Mouse (Mus musculus) CH12.LX (cell line): ENCODE results near the gene Sidt2. TPM values are rescaled to one million over a fixed set of nuclear protein-coding genes. Genes with fewer than 3 reads are reported as not detected.

Experiments
- DNase-seq: peaks from one replicate; pipeline ENCODE4 v3.0.0-alpha.2; 2013; ENCODE audit errors: extremely low read depth
- H3K27ac ChIP-seq: 2 replicates; pipeline ENCODE4 v1.5.1; 2012; ENCODE audit warnings: low read depth, mild to moderate bottlenecking, control low read depth, moderate library complexity; ENCODE audit not compliant: insufficient read depth
- H3K27me3 ChIP-seq: replicated peaks from 2 replicates; pipeline ENCODE3; 2012; ENCODE audit warnings: inconsistent platforms
- H3K36me3 ChIP-seq, 2 experiments: replicated peaks in 1 of 2; 2 replicates each; pipeline versions ENCODE3 to v1.6.1; 2012; ENCODE audit warnings: inconsistent platforms in 1 of 2, low read length in 1 of 2, mild to moderate bottlenecking in 1 of 2, mixed read lengths in 1 of 2, moderate library complexity in 1 of 2; ENCODE audit not compliant: control insufficient read depth in 1 of 2, insufficient read depth in 1 of 2
- H3K4me1 ChIP-seq, 2 experiments: 2 replicates each; pipeline ENCODE4 v1.6.1; 2012; ENCODE audit warnings: inconsistent platforms in 1 of 2, moderate library complexity in 1 of 2; ENCODE audit not compliant: insufficient read depth in 2 of 2, control insufficient read depth in 1 of 2
- H3K4me2 ChIP-seq: 2 replicates; pipeline ENCODE4 v1.6.1; 2012; ENCODE audit warnings: low read depth, mild to moderate bottlenecking, control low read depth; ENCODE audit not compliant: poor library complexity, insufficient read depth, severe bottlenecking
- H3K4me3 ChIP-seq, 3 experiments: fragments of 150-350 bp in 1 of 3; sonication (generic) in 1 of 3; replicated peaks in 1 of 3; 2 replicates each; pipeline versions ENCODE3 to v1.5.1; 2011 to 2012; ENCODE audit warnings: low read depth in 2 of 3, low read length in 2 of 3, mild to moderate bottlenecking in 2 of 3, moderate library complexity in 2 of 3, control low read depth in 1 of 3, improper control_type of control experiment in 1 of 3, inconsistent platforms in 1 of 3, mixed read lengths in 1 of 3; ENCODE audit not compliant: poor library complexity in 1 of 3
- H3K79me2 ChIP-seq: replicated peaks from 2 replicates; pipeline ENCODE4 v1.6.1; 2012; ENCODE audit warnings: mild to moderate bottlenecking, moderate library complexity; ENCODE audit not compliant: control insufficient read depth, poor library complexity, insufficient read depth, severe bottlenecking; ENCODE audit errors: extremely low read depth
- H3K9ac ChIP-seq: 2 replicates; pipeline ENCODE4 v1.6.1; 2012; ENCODE audit warnings: low read depth, mild to moderate bottlenecking, control low read depth, moderate library complexity; ENCODE audit not compliant: insufficient read depth
- H3K9me3 ChIP-seq: replicated peaks from 2 replicates; pipeline ENCODE3; 2012; ENCODE audit warnings: low read length, inconsistent platforms, mixed read lengths
- CHD2 ChIP-seq: IDR thresholded peaks from 2 replicates; pipeline ENCODE4 v1.6.1; 2011; ENCODE audit warnings: low read length, improper control_type of control experiment
- CTCF ChIP-seq, 2 experiments: IDR thresholded peaks in 1 of 2; conservative IDR thresholded peaks in 1 of 2; 2 replicates each; pipeline ENCODE4 v1.5.1; 2011 to 2012; ENCODE audit warnings: low read depth in 2 of 2, low read length in 2 of 2, improper control_type of control experiment in 1 of 2, inconsistent platforms in 1 of 2, mild to moderate bottlenecking in 1 of 2, moderate library complexity in 1 of 2
- E2F4 ChIP-seq: IDR thresholded peaks from 2 replicates; pipeline ENCODE4 v1.6.1; 2011; ENCODE audit warnings: low read depth, low read length, improper control_type of control experiment; ENCODE audit not compliant: insufficient replicate concordance
- ELF1 ChIP-seq: IDR thresholded peaks from 2 replicates; pipeline ENCODE4 v1.6.1; 2014; ENCODE audit warnings: low read depth, mild to moderate bottlenecking, inconsistent platforms, low read length, improper control_type of control experiment
- EP300 ChIP-seq: IDR thresholded peaks from 2 replicates; pipeline ENCODE4 v1.6.1; 2011; ENCODE audit warnings: low read length, improper control_type of control experiment
- ETS1 ChIP-seq: conservative IDR thresholded peaks from 2 replicates; pipeline ENCODE4 v1.6.1; 2012; ENCODE audit warnings: low read depth, mild to moderate bottlenecking, inconsistent platforms, low read length, improper control_type of control experiment, moderate library complexity
- GABPA ChIP-seq: IDR thresholded peaks from 2 replicates; pipeline ENCODE4 v1.6.1; 2012; ENCODE audit warnings: low read depth, low read length, improper control_type of control experiment, inconsistent platforms; ENCODE audit not compliant: insufficient replicate concordance
- HCFC1 ChIP-seq: IDR thresholded peaks from 2 replicates; pipeline ENCODE4 v1.6.1; 2012; ENCODE audit warnings: low read depth, mild to moderate bottlenecking, inconsistent platforms, low read length, improper control_type of control experiment
- IRF4 ChIP-seq: IDR thresholded peaks from 2 replicates; pipeline ENCODE4 v1.6.1; 2014; ENCODE audit warnings: low read depth, mild to moderate bottlenecking, inconsistent platforms, low read length, improper control_type of control experiment
- JUN ChIP-seq: IDR thresholded peaks from 2 replicates; pipeline ENCODE4 v1.6.1; 2011; ENCODE audit warnings: low read depth, mild to moderate bottlenecking, low read length, improper control_type of control experiment, moderate library complexity; ENCODE audit not compliant: insufficient read depth
- JUND ChIP-seq: conservative IDR thresholded peaks from 2 replicates; pipeline ENCODE4 v1.6.1; 2011; ENCODE audit warnings: low read depth, low read length, improper control_type of control experiment
- MAFK ChIP-seq: IDR thresholded peaks from 2 replicates; pipeline ENCODE4 v1.6.1; 2011; ENCODE audit warnings: low read length, improper control_type of control experiment; ENCODE audit not compliant: insufficient replicate concordance
- MAX ChIP-seq: IDR thresholded peaks from 2 replicates; pipeline ENCODE4 v1.6.1; 2011; ENCODE audit warnings: low read length, improper control_type of control experiment
- MAZ ChIP-seq: IDR thresholded peaks from 2 replicates; pipeline ENCODE4 v1.6.1; 2012; ENCODE audit warnings: low read depth, mild to moderate bottlenecking, inconsistent platforms, low read length, improper control_type of control experiment, moderate library complexity
- MEF2A ChIP-seq: IDR thresholded peaks from 2 replicates; pipeline ENCODE4 v1.6.1; 2014; ENCODE audit warnings: low read depth, mild to moderate bottlenecking, inconsistent platforms, low read length, improper control_type of control experiment, borderline replicate concordance
- MXI1 ChIP-seq: IDR thresholded peaks from 2 replicates; pipeline ENCODE4 v1.6.1; 2011; ENCODE audit warnings: mild to moderate bottlenecking, low read depth, low read length, improper control_type of control experiment
- NELFE ChIP-seq: IDR thresholded peaks from 2 replicates; pipeline ENCODE4 v1.6.1; 2011; ENCODE audit warnings: low read depth, low read length, improper control_type of control experiment
- NRF1 ChIP-seq: IDR thresholded peaks from 2 replicates; pipeline ENCODE4 v1.6.1; 2014; ENCODE audit warnings: low read depth, mild to moderate bottlenecking, inconsistent platforms, low read length, improper control_type of control experiment, moderate library complexity
- PAX5 ChIP-seq: IDR thresholded peaks from 2 replicates; pipeline ENCODE4 v1.6.1; 2012; ENCODE audit warnings: low read length, inconsistent platforms, mixed read lengths
- POLR2A ChIP-seq: IDR thresholded peaks from 2 replicates; pipeline ENCODE4 v1.6.1; 2011; ENCODE audit warnings: low read depth, mild to moderate bottlenecking, improper control_type of control experiment, low read length
- POLR2AphosphoS2 ChIP-seq: IDR thresholded peaks from 2 replicates; pipeline ENCODE4 v1.6.1; 2011; ENCODE audit warnings: low read depth, low read length, improper control_type of control experiment
- RAD21 ChIP-seq: IDR thresholded peaks from 2 replicates; pipeline ENCODE4 v1.6.1; 2011; ENCODE audit warnings: low read depth, mild to moderate bottlenecking, low read length, improper control_type of control experiment, moderate library complexity
- RCOR1 ChIP-seq: conservative IDR thresholded peaks from 2 replicates; pipeline ENCODE4 v1.6.1; 2012; ENCODE audit warnings: low read depth, mild to moderate bottlenecking, inconsistent platforms, low read length, improper control_type of control experiment
- SIN3A ChIP-seq: IDR thresholded peaks from 2 replicates; pipeline ENCODE4 v1.6.1; 2012; ENCODE audit warnings: low read length, improper control_type of control experiment, inconsistent platforms
- SMC3 ChIP-seq: IDR thresholded peaks from 2 replicates; pipeline ENCODE4 v1.6.1; 2011; ENCODE audit warnings: low read depth, low read length, improper control_type of control experiment
- TBP ChIP-seq: conservative IDR thresholded peaks from 2 replicates; pipeline ENCODE4 v1.6.1; 2011; ENCODE audit warnings: low read depth, low read length, improper control_type of control experiment
- TCF12 ChIP-seq: IDR thresholded peaks from 2 replicates; pipeline ENCODE4 v1.6.1; 2014; ENCODE audit warnings: low read depth, mild to moderate bottlenecking, inconsistent platforms, low read length, improper control_type of control experiment
- UBTF ChIP-seq: IDR thresholded peaks from 2 replicates; pipeline ENCODE4 v1.6.1; 2012; ENCODE audit warnings: low read depth, mild to moderate bottlenecking, inconsistent platforms, low read length, improper control_type of control experiment, moderate library complexity
- USF1 ChIP-seq: IDR thresholded peaks from 2 replicates; pipeline ENCODE4 v1.6.1; 2014; ENCODE audit warnings: low read depth, mild to moderate bottlenecking, inconsistent platforms, low read length, improper control_type of control experiment
- USF2 ChIP-seq: conservative IDR thresholded peaks from 2 replicates; pipeline ENCODE4 v1.6.1; 2011; ENCODE audit warnings: low read depth, low read length, improper control_type of control experiment
- ZC3H11A ChIP-seq: IDR thresholded peaks from 2 replicates; pipeline ENCODE4 v1.6.1; 2012; ENCODE audit warnings: low read depth, mild to moderate bottlenecking, inconsistent platforms, low read length, improper control_type of control experiment
- ZKSCAN1 ChIP-seq: IDR thresholded peaks from 2 replicates; pipeline ENCODE4 v1.6.1; 2012; ENCODE audit warnings: low read depth, inconsistent platforms, low read length, improper control_type of control experiment, borderline replicate concordance
- ZMIZ1 ChIP-seq: IDR thresholded peaks from 2 replicates; pipeline ENCODE4 v1.6.1; 2012; ENCODE audit warnings: low read depth, mild to moderate bottlenecking, inconsistent platforms, low read length, improper control_type of control experiment
- ZNF384 ChIP-seq: IDR thresholded peaks from 2 replicates; pipeline ENCODE4 v1.6.1; 2012; ENCODE audit warnings: low read depth, low read length, improper control_type of control experiment, inconsistent platforms
- dilution Hi-C: fragments of 300-500 bp; cut with MboI; formaldehyde crosslinking; loops from 2 replicates; pipeline ENCODE4 v1.14.3; 2020; ENCODE audit warnings: low sequenced_read_pairs; ENCODE audit not compliant: extremely low pct_unique_long_range_greater_than_20kb, extremely low pct_ligation_motif_present
- in situ Hi-C: fragments of 300-500 bp; cut with MboI; formaldehyde crosslinking; loops from 3 replicates; pipeline ENCODE4 v1.14.3; 2019; ENCODE audit warnings: low sequenced_read_pairs, low pct_ligation_motif_present, low pct_unique_long_range_greater_than_20kb, mixed read lengths
- polyA plus RNA-seq: library from polyadenylated mRNA; unstranded; fragments of >175 nt; gene quantifications from 2 replicates; pipeline ENCODE4 v1.2.1, GENCODE M21; 2012; ENCODE audit warnings: low read depth; ENCODE audit not compliant: insufficient read length
- total RNA-seq, 2 experiments: library from RNA; depleted of rRNA; stranded (reverse); fragments of 300-350 nt in 1 of 2; fragments of >200 nt in 1 of 2; gene quantifications; 2 replicates each; pipeline ENCODE4 v1.2.3; 2012 to 2014

Gene Sidt2
- total and polyA plus RNA-seq, 3 experiments, result 38.9 to 143 (median 47.8) TPM

- Histone ChIP-seq H3K4me2 (no peak overlapping the region), H3K79me2 (no peaks in the 10 kb centered on the region), H3K4me1 (peaks cover 2 to 53% of the 10 kb centered on the region in 2 experiments; a peak in 3 of 4 replicates), H3K27ac (no peak overlapping the region), H3K9me3 (no peaks in the 10 kb centered on the region), H3K9ac (no peak overlapping the region), H3K4me3 (no peak overlapping the region), H3K36me3 (peaks cover 49 to 88% of the 10 kb centered on the region in 2 experiments), H3K27me3 (no peaks in the 10 kb centered on the region)
- in situ Hi-C loops (no loop called here), dilution Hi-C loops (no loop called here)
- TF ChIP-seq ZC3H11A, result no peak
- no peak for TF ChIP-seq RAD21
- TF ChIP-seq ZNF384, result no peak
- TF ChIP-seq ZKSCAN1, result no peak
- no peak for DNase-seq
These were observed 8.5 kb upstream of the Sidt2 start for GRCm38 (mm10) chr9:45963577-45963976.

- in situ Hi-C loops, result no loop called here
- Histone ChIP-seq H3K9me3 (no peaks in the 10 kb centered on the region), H3K4me1 (peaks cover 2 to 53% of the 10 kb centered on the region in 2 experiments; a peak in 3 of 4 replicates), H3K36me3 (peaks cover 39 to 78% of the 10 kb centered on the region in 2 experiments), H3K27ac (no peak overlapping the region; the same call in 1 of the 2 replicates), H3K27me3 (no peaks in the 10 kb centered on the region), H3K4me3 (no peak overlapping the region), H3K4me2 (no peak overlapping the region), H3K9ac (no peak overlapping the region), H3K79me2 (no peaks in the 10 kb centered on the region)
- DNase-seq, result peak; percentile 45
- dilution Hi-C loops, result no loop called here
- TF ChIP-seq RAD21 (no peak), ETS1 (no peak), ZKSCAN1 (no peak), SMC3 (no peak), USF2 (no peak), TBP (no peak), MEF2A (no peak), USF1 (peak; percentile 30; the same call in 1 of the 2 replicates), E2F4 (no peak), SIN3A (no peak), TCF12 (no peak), RCOR1 (no peak), IRF4 (peak; percentile 69), ZNF384 (no peak), NRF1 (no peak), ZMIZ1 (no peak), MAZ (no peak), UBTF (no peak), POLR2A (no peak), JUN (no peak), EP300 (peak; percentile 72), HCFC1 (no peak), GABPA (no peak), PAX5 (no peak), CHD2 (no peak), ZC3H11A (no peak), CTCF (conservative IDR thresholded peaks at IDR 0.05 in 1 of 2, IDR thresholded peaks at IDR 0.05 in 1 of 2; ENCODE audit: low read depth in 2 of 2, low read length in 2 of 2) (no peak), ELF1 (no peak), JUND (no peak), NELFE (no peak), MAFK (no peak), MXI1 (no peak), MAX (0 out of 2 replicates have a peak, but pooled peaks have one; percentile 20), POLR2AphosphoS2 (peak; percentile 31; the same call in 1 of the 2 replicates)
These were observed 6.8 kb upstream of the Sidt2 start for GRCm38 (mm10) chr9:45961855-45962254.
